ENCODE assay signal across 9 mouse cellular contexts in genomic region chr9:4310706-4311105, GRCm38 (mm10). TPM values are rescaled to one million over a fixed set of nuclear protein-coding genes. Genes with fewer than 3 reads are reported as not detected.
DNase-seq lines count a peak whose midpoint lies in the region; ATAC-seq and TF ChIP-seq lines count a peak whose summit lies in the region.
"Had no signal": no experiment of that assay in that cellular context is flagged by ENCODE, and none has a peak within 500 bp of the region (broad histone marks: within the 10 kb centered on the region; RNA-seq: fewer than 3 reads in every experiment).

No protein-coding gene starts in this region.

- no peak for TF ChIP-seq POLR2A in cortical plate, adult 2 months (IDR thresholded peaks at IDR 0.05; ENCODE audit: extremely low read depth, insufficient read depth, low read length)

- H3K4me2 ChIP-seq in heart, embryonic 16.5 days (ENCODE audit: low read depth, low read length) = peak overlapping the region; percentile 86
- H3K4me2 ChIP-seq in intestine, embryonic 16.5 days (ENCODE audit: low read depth, low read length) = peak overlapping the region; percentile 84

- intact Hi-C loops in heart, postnatal 14 days (cut with DNase I) = loop anchor here (2.0 kb wide), 1 partner anchor 66 kb away; the partner anchor contains the start of gene Msantd4

- WGBS in heart, embryonic 16.5 days = 45% methylated on average over 3 of the region's 3 CpGs
- 73% methylated on average over 3 of the region's 3 CpGs for WGBS in intestine, embryonic 16.5 days

- H3K9me3 ChIP-seq in heart, embryonic 16.5 days (replicated peaks; ENCODE audit: control insufficient read depth, low read length) = no peaks in the 10 kb centered on the region
- H3K9me3 ChIP-seq in intestine, embryonic 16.5 days (ENCODE audit: control insufficient read depth, low read length) = no peaks in the 10 kb centered on the region

- TF ChIP-seq CTCF in cortical plate, adult 2 months (IDR thresholded peaks at IDR 0.05; ENCODE audit: extremely low read depth, insufficient read depth, low read length) = no peak

- ATAC-seq in heart, embryonic 16.5 days (replicated peaks; ENCODE audit: extremely low read depth, insufficient read depth, low FRiP score) = no peak
- no peak for ATAC-seq in intestine, embryonic 16.5 days

- H3K9ac ChIP-seq in heart, embryonic 16.5 days (ENCODE audit: low read length) = peak overlapping the region; percentile 76
- H3K9ac ChIP-seq in intestine, embryonic 16.5 days (ENCODE audit: low read depth, low read length) = no peak overlapping the region

- H3K27me3 ChIP-seq in heart, embryonic 16.5 days (ENCODE audit: control insufficient read depth, insufficient read depth, low read length) = no peaks in the 10 kb centered on the region
- no peaks in the 10 kb centered on the region for H3K27me3 ChIP-seq in intestine, embryonic 16.5 days (replicated peaks; ENCODE audit: control insufficient read depth, insufficient read depth, low read length)

- DNase-seq in heart, postnatal 14 days = no peak
- DNase-seq in naive thymus-derived CD4-positive, alpha-beta T cell, adult 2 months (ENCODE audit: low read depth) = peak; percentile 26
- DNase-seq in urinary bladder, postnatal 14 days (ENCODE audit: low spot score) = no peak
- no peak for DNase-seq in urinary bladder, adult 18-20 months (ENCODE audit: low spot score in 2 of 2)
- DNase-seq in cerebellum, postnatal 25 days = no peak
- DNase-seq: layer of hippocampus, adult 9-11 months had no signal

- peak overlapping the region; percentile 90 for H3K4me3 ChIP-seq in heart, embryonic 16.5 days (ENCODE audit: low read length)
- peak overlapping the region; percentile 80; the same call in 1 of the 2 replicates for H3K4me3 ChIP-seq in cortical plate, adult 2 months (ENCODE audit: insufficient read depth, low read length)
- peak overlapping the region; percentile 63 for H3K4me3 ChIP-seq in intestine, embryonic 16.5 days (ENCODE audit: low read length)

- no peak overlapping the region for H3K27ac ChIP-seq in heart, embryonic 16.5 days (ENCODE audit: low read length)
- H3K27ac ChIP-seq in cortical plate, adult 2 months (ENCODE audit: insufficient read depth, low read length) = no peak overlapping the region
- H3K27ac ChIP-seq in intestine, embryonic 16.5 days (ENCODE audit: low read length) = no peak overlapping the region

- H3K36me3 ChIP-seq in heart, embryonic 16.5 days (ENCODE audit: control insufficient read depth, insufficient read depth) = 0 out of 2 replicates have a peak, but pooled peaks cover 6% of the 10 kb centered on the region
- no peaks in the 10 kb centered on the region for H3K36me3 ChIP-seq in intestine, embryonic 16.5 days (ENCODE audit: control insufficient read depth, insufficient read depth, low read length)

- peaks cover 19% of the 10 kb centered on the region for H3K4me1 ChIP-seq in heart, embryonic 16.5 days (ENCODE audit: control insufficient read depth, insufficient read depth, low read length)
- peaks cover 5% of the 10 kb centered on the region; the same call in 1 of the 2 replicates for H3K4me1 ChIP-seq in cortical plate, adult 2 months (ENCODE audit: control insufficient read depth, insufficient read depth, low read length)
- H3K4me1 ChIP-seq in intestine, embryonic 16.5 days (ENCODE audit: control insufficient read depth, insufficient read depth, low read length) = peaks cover 4% of the 10 kb centered on the region; the same call in 1 of the 2 replicates

RNA-seq across cellular contexts. Expression of gene Kbtbd3, which starts 1.1 kb away (rescaled TPM):
- 8.4 and 10.1 TPM in 2 replicates for polyA plus RNA-seq in heart, embryonic 16.5 days (2015; fragmentation: Nextera tagmentation; extraction: Ambion mirVana)
- total RNA-seq in heart, postnatal 14 days (2021) = 1 to 10 TPM; 7.2 to 9.2 TPM
- polyA plus RNA-seq in cortical plate, adult 2 months (2012; rRNA removed) = 4.9 and 5.0 TPM in 2 replicates
- 4.7 and 5.1 TPM in 2 replicates for polyA plus RNA-seq in intestine, embryonic 16.5 days (2015; fragmentation: Nextera tagmentation; extraction: Ambion mirVana)

RNA-seq across cellular contexts. Expression of gene Aasdhppt, which starts 1.4 kb away (rescaled TPM):
- polyA plus RNA-seq in heart, embryonic 16.5 days (2015; fragmentation: Nextera tagmentation; extraction: Ambion mirVana) = 24.6 and 27.4 TPM in 2 replicates
- total RNA-seq in heart, postnatal 14 days (2021) = 10 to 100 TPM; 17.3 to 17.5 TPM
- polyA plus RNA-seq in cortical plate, adult 2 months (2012; rRNA removed) = 10.7 and 11.8 TPM in 2 replicates
- polyA plus RNA-seq in intestine, embryonic 16.5 days (2015; fragmentation: Nextera tagmentation; extraction: Ambion mirVana) = 24.3 and 26.3 TPM in 2 replicates
